Mouse (Mus musculus) thymus, adult 2 months (tissue): Measurements from ENCODE around the gene Zer1.

Experiments
- CTCF ChIP-seq: fragments of 200-500 bp; IDR thresholded peaks from 2 replicates; pipeline ENCODE4 v1.5.1; 2012; ENCODE audit warnings: mild to moderate bottlenecking, control low read depth, low read length, moderate library complexity, borderline replicate concordance; ENCODE audit not compliant: control insufficient read depth, poor library complexity, insufficient read depth; ENCODE audit errors: extremely low read depth
- POLR2A ChIP-seq: fragments of 200-500 bp; IDR thresholded peaks from 2 replicates; pipeline ENCODE4 v1.6.1; 2012; ENCODE audit warnings: mild to moderate bottlenecking, low read length, control low read depth, moderate library complexity; ENCODE audit not compliant: control insufficient read depth, poor library complexity, insufficient read depth; ENCODE audit errors: extremely low read depth

GRCm38 (mm10) chr2:30132801-30133612, 8.6 kb upstream of the Zer1 start:
- TF ChIP-seq CTCF = no peak
- TF ChIP-seq POLR2A = no peak
